Mouse (Mus musculus) intestine, embryonic 16.5 days (tissue): ENCODE results near the gene Olfr821. TPM values are rescaled to one million over a fixed set of nuclear protein-coding genes. Genes with fewer than 3 reads are reported as not detected.
"Not testable (repeated sequence)": the region's sequence is repeated elsewhere in the genome, so short reads cannot be mapped to it uniquely, and the experiment has no call there.

ENCODE experiments used
- ATAC-seq: fragments of 200-750 bp; cut with Nextera tagmentation; 2 replicates; pipeline ENCODE4 v1.8.0; 2017; ENCODE audit warnings: moderate TSS enrichment, moderate library complexity
- H3K27ac ChIP-seq: fragments of 300-500 bp; sonication (generic); 2 replicates; pipeline ENCODE4 v1.5.1; 2014; ENCODE audit warnings: mild to moderate bottlenecking, low read length
- H3K27me3 ChIP-seq: fragments of 300-500 bp; sonication (generic); replicated peaks from 2 replicates; pipeline ENCODE4 v1.6.1; 2014; ENCODE audit warnings: low read length, control low read depth, mixed read lengths; ENCODE audit not compliant: control insufficient read depth, insufficient read depth
- H3K36me3 ChIP-seq: fragments of 300-500 bp; sonication (generic); 2 replicates; pipeline ENCODE4 v1.6.1; 2014; ENCODE audit warnings: low read length, control low read depth; ENCODE audit not compliant: control insufficient read depth, insufficient read depth
- H3K4me1 ChIP-seq: fragments of 300-500 bp; sonication (generic); 2 replicates; pipeline ENCODE4 v1.6.1; 2014; ENCODE audit warnings: low read length, control low read depth, mixed read lengths; ENCODE audit not compliant: control insufficient read depth, insufficient read depth
- H3K4me2 ChIP-seq: fragments of 300-500 bp; sonication (generic); 2 replicates; pipeline ENCODE4 v1.6.1; 2014; ENCODE audit warnings: low read depth, low read length, control low read depth
- H3K4me3 ChIP-seq: fragments of 300-500 bp; sonication (generic); 2 replicates; pipeline ENCODE4 v1.5.1; 2014; ENCODE audit warnings: mild to moderate bottlenecking, low read length
- H3K9ac ChIP-seq: fragments of 300-500 bp; sonication (generic); 2 replicates; pipeline ENCODE4 v1.6.1; 2014; ENCODE audit warnings: low read depth, low read length
- H3K9me3 ChIP-seq: fragments of 300-500 bp; sonication (generic); 2 replicates; pipeline ENCODE4 v1.6.1; 2016; ENCODE audit warnings: low read length, control low read depth; ENCODE audit not compliant: control insufficient read depth
- whole genome bisulfite sequencing: fragments of 180-500 bp; shearing (Covaris S2); extraction: QIAGEN DNeasy Blood & Tissue Kit; methylation state at CpG from one replicate; pipeline ENCODE4 v1.1.7; 2014; 5-methylcytosine and 5-hydroxymethylcytosine counted together
- polyA plus RNA-seq: library from polyadenylated mRNA; unstranded; fragments of >200 nt; fragmentation: Nextera tagmentation; extraction: Ambion mirVana; gene quantifications from 2 replicates; pipeline ENCODE4 v1.2.1, GENCODE M21; 2015

Olfr821 gene
- polyA plus RNA-seq: not detected in 2 replicates

- Histone ChIP-seq H3K27me3 (no peaks in the 10 kb centered on the region), H3K4me3 (no peak within 1 kb of the TSS)
- ATAC-seq: no peak
Measured at GRCm38 (mm10) chr10:130030048-130030447, at the start of gene Olfr821. Gene Olfr821, plus strand, starts transcription at chr10:130030348.

GRCm38 (mm10) chr10:129981867-129982266 lies 48.3 kb upstream of the Olfr821 start:
- not testable (repeated sequence) for H3K4me1 ChIP-seq, H3K27me3 ChIP-seq, H3K9ac ChIP-seq, H3K36me3 ChIP-seq, ATAC-seq, H3K4me3 ChIP-seq, H3K9me3 ChIP-seq, H3K27ac ChIP-seq, H3K4me2 ChIP-seq
- whole genome bisulfite sequencing: no CpG with 5 or more reads among the region's 3 CpGs

More at GRCm38 (mm10) chr10:130030048-130030447, at the start of gene Olfr821:
- no peaks in the 10 kb centered on the region for H3K9me3 ChIP-seq
- no peak within 1 kb of the TSS for H3K27ac ChIP-seq
- no peaks in the 10 kb centered on the region for H3K4me1 ChIP-seq
- H3K4me2 ChIP-seq: no peak within 1 kb of the TSS
- H3K36me3 ChIP-seq: no peaks in the 10 kb centered on the region
- no peak within 1 kb of the TSS for H3K9ac ChIP-seq

- H3K9me3 ChIP-seq, H3K36me3 ChIP-seq, H3K27ac ChIP-seq, H3K4me3 ChIP-seq, H3K4me1 ChIP-seq, H3K9ac ChIP-seq, ATAC-seq, H3K4me2 ChIP-seq, H3K27me3 ChIP-seq: not testable (repeated sequence)
- no CpG with 5 or more reads among the region's 1 CpGs for WGBS
Measured at GRCm38 (mm10) chr10:129984962-129985361, 45.2 kb upstream of the Olfr821 start, which contains the start of gene Gm10310. Gene Gm10310, minus strand, starts transcription at chr10:129985062.

GRCm38 (mm10) chr10:130004104-130004503 lies 26.0 kb upstream of the Olfr821 start:
- H3K36me3 ChIP-seq, H3K27ac ChIP-seq, H3K4me3 ChIP-seq, H3K9ac ChIP-seq, H3K4me1 ChIP-seq, H3K4me2 ChIP-seq, H3K9me3 ChIP-seq, H3K27me3 ChIP-seq, ATAC-seq: not testable (repeated sequence)
- WGBS: 83% methylated on average over 4 of the region's 4 CpGs

- H3K4me2 ChIP-seq, H3K36me3 ChIP-seq, H3K9ac ChIP-seq, H3K27me3 ChIP-seq, H3K4me3 ChIP-seq, H3K27ac ChIP-seq, H3K4me1 ChIP-seq, H3K9me3 ChIP-seq, ATAC-seq: not testable (repeated sequence)
- WGBS: 88% methylated on average over 4 of the region's 4 CpGs
Measured at GRCm38 (mm10) chr10:130005366-130005765, 24.8 kb upstream of the Olfr821 start.

GRCm38 (mm10) chr10:130012321-130012720 lies 17.8 kb upstream of the Olfr821 start, which contains the start of gene Olfr820:
Gene Olfr820, plus strand, starts transcription at chr10:130012621.
- Histone ChIP-seq H3K9me3 (no peaks in the 10 kb centered on the region), H3K4me3 (no peak within 1 kb of the TSS), H3K27ac (no peak within 1 kb of the TSS), H3K36me3 (no peaks in the 10 kb centered on the region), H3K4me2 (no peak within 1 kb of the TSS), H3K27me3 (no peaks in the 10 kb centered on the region), H3K4me1 (no peaks in the 10 kb centered on the region), H3K9ac (no peak within 1 kb of the TSS)
- no peak for ATAC-seq

- Histone ChIP-seq H3K36me3 (no peaks in the 10 kb centered on the region), H3K4me3 (no peak overlapping the region), H3K9me3 (no peaks in the 10 kb centered on the region), H3K4me2 (no peak overlapping the region), H3K9ac (no peak overlapping the region), H3K4me1 (no peaks in the 10 kb centered on the region), H3K27me3 (no peaks in the 10 kb centered on the region), H3K27ac (no peak overlapping the region)
- ATAC-seq: no peak
- WGBS: 68% methylated on average over 6 of the region's 6 CpGs
Measured at GRCm38 (mm10) chr10:130037096-130037495, 6.9 kb downstream of the Olfr821 start.

GRCm38 (mm10) chr10:130070910-130071309 lies 40.8 kb downstream of the Olfr821 start, which contains the start of gene Olfr822:
Gene Olfr822, plus strand, starts transcription at chr10:130071210.
- Histone ChIP-seq H3K4me2 (no peak within 1 kb of the TSS), H3K36me3 (no peaks in the 10 kb centered on the region), H3K9ac (no peak within 1 kb of the TSS), H3K4me1 (no peaks in the 10 kb centered on the region), H3K27me3 (no peaks in the 10 kb centered on the region), H3K27ac (no peak within 1 kb of the TSS), H3K9me3 (no peaks in the 10 kb centered on the region), H3K4me3 (no peak within 1 kb of the TSS)
- ATAC-seq: no peak
